Mouse (Mus musculus) kidney, adult 11 months (tissue): ENCODE results near the gene Pla2g10.
"Not testable (repeated sequence)": the region's sequence is repeated elsewhere in the genome, so short reads cannot be mapped to it uniquely, and the experiment has no call there.

Source experiments
- DNase-seq: peaks from one replicate; pipeline ENCODE4 v3.0.0; 2022

The Pla2g10 gene

DNA sequence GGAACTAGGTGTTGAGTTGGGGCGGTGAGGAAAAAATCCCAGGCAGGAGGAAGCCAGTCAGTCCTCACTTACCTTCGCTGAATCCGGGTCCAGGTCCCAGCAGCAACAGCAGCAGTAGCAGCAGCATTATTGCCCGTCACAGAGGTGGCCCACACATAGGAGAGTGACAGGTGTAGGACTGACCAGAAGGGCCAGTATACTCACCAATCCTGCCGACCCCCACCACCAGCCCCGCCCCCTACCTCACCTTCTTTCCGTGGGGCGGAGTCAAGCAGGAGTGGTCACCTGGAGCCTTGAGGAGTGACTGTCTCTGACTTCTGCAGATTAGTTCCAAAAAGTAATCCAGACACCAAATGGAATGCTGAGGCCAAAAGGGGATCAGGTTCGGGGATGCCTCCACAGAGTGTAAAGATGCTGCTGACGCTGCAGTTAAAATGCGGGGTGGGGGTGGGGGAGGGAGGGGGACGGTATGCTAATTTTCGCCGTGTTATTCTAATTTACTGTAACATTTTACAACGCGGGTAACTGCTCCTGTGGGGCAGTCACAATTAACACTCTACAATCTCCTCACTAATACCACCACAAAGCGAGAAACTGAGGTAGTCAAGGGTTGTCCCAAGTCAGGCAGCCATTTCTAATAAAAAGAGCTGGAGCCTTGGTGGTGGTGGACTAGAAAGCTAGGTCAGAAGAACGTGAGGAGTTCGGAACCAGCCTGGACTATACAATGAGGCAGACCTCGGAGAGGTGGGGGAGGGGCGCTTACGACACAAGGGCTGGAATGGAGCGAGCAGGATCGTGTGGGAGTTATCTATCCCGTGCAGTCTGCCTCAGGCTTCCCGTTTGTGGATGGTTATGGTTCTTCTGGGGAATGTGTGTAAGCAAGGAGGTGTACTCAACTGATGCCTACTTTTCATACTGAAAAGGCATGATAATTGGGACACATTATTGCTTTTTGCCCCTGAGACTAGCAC is at the start of gene Pla2g10:
Gene Pla2g10, minus strand, starts transcription at position 699 of the 971 bp plus-strand sequence.
- no peak for DNase-seq

DNA sequence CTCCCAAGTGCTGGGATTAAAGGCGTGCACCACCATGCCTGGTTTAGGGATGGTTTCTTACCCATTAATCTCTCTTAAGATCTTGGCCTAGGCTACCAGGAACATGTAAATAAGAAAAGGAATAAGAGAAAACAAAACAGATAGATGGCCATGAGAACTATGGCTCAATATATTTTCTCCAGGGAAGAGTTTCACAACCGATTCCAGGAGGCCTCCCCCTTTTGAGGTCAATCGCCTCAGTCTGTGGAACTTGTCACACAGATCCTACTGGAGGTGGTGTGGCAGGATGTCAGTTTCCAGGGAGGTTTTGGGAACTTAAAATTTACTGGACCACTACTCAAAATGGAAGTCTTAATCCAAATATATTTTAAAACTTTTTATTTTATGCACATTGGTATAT is 43.9 kb upstream of the Pla2g10 start:
- DNase-seq = not testable (repeated sequence)

DNA sequence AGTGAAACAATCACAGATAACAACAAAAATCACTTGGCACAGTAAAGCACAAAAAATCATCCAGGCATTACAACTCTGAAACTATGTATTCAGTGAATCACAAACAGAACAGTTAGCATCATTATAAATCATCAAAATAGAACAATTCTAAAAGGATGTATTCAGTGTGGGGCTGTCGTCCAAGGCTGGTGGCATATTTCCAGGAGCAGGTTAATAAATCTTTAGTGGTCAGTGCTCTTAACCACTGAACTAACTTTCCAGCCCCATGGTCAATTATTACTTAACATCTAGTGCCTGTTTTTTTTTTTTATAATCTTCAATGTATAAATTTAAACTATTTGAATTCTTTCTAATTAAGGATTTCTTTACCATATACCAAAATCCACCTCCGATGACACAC is 43.2 kb upstream of the Pla2g10 start:
- peak; percentile 40 for DNase-seq

DNA sequence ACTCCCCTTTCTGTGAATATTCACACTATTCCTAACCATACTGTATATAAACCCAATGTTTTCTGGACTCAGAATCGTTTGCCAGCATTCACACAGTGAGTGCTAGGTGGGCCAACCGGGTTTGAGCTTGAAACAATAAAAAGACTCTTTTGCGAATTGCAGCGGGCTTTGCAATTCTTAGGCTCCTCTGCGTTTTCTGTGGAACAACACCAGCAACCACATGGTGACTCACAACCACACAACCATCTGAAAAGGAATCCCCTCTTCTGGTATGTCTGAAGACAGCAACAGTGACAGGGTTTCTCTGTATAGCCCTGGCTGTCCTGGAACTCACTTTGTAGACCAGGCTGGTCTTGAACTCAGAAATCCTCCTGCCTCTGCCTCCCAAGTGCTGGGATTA is 41.3 kb upstream of the Pla2g10 start:
- DNase-seq = not testable (repeated sequence)

DNA sequence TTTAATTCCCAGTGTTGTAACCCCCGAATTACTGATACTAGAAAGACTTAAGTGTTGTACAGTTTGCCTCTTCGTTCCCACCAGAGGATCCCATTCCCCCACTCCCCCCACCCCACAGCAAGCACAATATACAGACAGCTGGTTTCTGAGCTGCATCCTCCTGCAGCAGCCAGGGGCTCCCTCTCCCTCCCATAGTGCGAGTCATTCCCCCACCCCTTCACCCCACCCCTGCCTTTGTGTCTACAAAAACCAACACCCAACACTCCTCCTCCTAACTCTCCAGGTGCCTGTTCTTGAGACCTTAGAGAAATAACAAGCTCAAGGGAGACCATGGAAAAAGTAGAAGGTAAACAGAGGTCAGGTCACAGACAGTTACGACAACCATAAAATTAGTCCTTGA is 40.8 kb upstream of the Pla2g10 start:
- DNase-seq = not testable (repeated sequence)

DNA sequence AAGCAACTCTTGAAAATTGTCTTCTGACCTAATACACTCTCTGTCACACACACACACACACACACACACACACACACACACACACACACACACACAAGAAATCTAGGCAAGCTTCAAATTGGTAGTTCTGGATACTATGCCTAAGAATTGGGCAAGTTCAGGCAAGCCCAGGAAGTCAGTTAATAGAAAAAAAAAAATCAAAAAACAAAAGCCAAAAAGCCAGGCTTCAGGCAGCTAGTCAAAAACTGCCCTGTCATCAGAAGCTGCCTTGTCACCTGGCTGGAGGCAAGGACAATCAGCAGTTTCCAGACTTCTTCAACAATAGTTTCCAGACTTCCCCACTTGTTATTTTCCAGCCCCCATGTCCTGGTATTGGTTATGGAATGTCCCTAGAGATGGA is 35.6 kb upstream of the Pla2g10 start:
- no peak for DNase-seq

DNA sequence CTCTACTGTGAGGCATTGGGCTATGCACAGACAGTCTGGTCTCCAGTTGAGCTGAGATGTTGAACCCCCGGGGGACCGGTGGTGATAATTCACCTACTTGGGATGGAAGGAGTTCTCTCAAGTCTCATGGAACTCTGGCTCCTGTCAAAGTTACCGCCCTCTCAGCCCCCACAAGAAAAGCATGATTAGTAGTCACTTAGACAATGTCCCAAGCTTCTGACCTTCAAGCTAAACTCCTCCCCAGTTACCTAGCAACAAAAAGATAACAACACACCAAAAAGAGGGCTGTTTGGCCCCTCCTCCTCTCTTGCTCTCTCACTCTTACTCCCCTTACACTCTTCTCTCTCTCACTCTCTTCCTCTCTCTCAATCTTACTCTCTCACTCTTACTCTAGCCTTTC is 33.7 kb upstream of the Pla2g10 start:
- no peak for DNase-seq

DNA sequence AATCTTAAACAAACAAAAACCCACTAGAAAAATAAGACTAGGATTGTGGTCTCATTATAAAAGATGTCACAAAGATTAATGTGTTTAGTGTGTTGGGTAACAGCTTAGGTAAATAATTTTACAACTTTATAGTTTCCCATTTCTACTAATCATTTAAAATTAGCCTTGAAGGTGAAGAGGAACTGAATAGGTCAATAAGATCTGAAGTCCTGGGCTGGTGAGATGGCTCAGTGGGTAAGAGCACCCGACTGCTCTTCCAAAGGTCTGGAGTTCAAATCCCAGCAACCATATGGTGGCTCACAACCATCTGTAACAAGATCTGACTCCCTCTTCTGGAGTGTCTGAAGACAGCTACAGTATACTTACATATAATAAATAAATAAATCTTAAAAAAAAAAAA is 32.0 kb upstream of the Pla2g10 start:
- DNase-seq = not testable (repeated sequence)

DNA sequence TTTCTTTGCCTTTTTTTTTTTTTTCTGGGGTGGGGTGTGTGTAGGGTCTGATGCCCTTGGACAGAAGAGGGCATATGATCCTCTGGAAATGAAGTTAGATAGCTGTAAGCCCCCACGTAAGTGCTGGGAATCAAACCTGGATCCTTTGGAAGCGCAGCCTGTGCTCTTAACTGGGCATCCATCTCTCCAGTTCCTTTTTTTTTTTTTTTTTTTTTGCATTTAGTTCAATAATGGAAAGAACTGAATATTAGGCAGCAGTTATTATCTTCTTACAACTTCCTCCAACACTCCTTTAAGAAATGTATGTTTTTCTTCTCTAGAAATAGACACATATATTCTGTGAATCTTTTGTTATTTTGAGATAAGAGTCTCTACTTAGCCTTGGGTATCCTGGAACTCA is 27.0 kb upstream of the Pla2g10 start:
- DNase-seq = no peak

DNA sequence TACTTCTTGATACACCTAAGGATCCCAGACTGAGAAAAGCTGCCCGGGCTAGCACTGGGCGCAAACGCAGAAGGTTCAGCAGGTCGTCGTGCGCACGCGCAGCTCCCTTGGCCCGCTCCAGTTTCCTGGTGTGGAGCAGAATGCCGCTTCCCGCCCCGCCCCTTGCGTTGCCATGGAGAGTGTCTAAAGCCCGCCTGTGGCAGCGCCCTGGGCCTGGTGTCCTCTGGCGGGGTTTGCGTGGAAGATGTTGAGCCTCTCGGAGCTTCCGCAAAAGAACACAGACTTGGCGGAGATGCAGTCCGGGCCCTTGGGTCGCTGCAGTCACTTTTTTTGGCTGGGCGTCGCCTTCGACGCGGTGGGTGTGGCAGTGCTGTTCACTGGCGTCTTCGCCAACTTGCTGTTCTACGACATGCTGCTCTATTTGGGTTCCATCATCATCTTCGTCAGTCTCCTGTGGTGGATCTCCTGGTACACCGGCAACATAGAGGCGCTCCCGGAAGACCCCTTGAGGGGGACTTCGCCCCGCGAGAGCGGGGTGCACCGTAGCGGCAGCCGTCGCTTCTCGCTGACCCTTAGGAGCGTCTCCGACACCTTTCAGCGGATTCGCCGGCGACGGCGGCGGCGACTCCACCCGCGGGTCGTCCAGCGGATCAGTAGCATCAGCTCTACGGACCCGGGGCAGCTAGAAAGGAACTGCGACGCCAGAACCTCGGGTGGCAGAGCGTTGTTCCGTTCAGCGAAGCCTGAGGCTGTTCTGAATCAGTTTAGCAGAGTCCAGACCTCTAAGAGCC is 23.8 kb upstream of the Pla2g10 start:
- DNase-seq = peak; percentile 93

DNA sequence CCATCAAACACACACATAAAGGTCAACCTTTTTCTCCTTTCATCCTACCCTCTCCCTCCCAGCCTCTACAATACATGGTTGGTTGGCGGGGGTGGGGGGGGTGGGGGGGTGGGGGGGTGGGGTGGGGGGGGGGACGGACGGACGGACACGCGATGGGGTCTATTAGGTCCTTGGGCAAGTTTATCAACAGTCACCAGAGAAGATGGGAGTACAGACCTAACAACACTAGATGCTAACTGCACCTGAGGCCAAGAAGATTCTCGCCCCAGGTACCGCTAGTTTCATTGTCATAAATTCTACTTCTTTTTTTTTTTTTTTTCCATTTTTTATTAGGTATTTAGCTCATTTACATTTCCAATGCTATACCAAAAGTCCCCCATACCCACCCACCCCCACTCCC is 23.2 kb upstream of the Pla2g10 start:
- DNase-seq = no peak

DNA sequence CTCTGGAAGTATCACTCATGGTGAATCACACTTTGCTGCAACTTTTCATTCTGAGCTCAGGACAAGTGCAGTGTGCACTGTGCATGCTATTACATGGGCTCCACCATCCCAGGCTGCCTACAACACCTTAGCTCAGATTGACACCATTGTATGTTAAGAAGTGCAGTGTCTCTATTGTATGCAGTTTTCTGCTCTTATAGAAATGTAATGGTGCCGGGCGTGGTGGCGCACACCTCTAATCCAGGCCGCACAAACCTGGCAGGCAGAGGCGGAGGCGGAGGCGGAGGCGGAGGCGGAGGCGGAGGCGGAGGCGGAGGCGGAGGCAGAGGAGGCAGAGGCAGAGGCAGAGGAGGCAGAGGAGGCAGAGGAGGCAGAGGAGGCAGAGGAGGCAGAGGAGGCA is 19.8 kb upstream of the Pla2g10 start:
- no peak for DNase-seq

DNA sequence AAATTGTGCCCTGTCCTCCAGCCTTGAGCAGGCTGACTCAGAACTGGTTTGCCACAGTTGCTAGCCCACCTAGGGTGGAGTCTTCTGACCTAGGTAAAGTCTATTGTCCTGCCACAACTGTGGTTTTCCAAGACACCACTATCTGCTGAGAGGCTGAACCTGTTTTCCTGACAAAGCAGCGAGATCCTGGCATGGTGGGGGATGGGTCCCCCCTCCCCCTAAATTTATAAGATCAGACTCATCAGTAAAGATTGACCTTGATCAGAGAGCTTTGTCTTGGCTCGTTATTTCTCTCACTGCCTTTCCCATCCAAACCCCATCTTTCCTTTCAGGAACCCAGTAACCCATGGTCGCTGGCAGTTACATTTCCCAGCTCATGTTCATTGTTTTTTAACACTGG is 19.2 kb upstream of the Pla2g10 start:
- DNase-seq = no peak

DNA sequence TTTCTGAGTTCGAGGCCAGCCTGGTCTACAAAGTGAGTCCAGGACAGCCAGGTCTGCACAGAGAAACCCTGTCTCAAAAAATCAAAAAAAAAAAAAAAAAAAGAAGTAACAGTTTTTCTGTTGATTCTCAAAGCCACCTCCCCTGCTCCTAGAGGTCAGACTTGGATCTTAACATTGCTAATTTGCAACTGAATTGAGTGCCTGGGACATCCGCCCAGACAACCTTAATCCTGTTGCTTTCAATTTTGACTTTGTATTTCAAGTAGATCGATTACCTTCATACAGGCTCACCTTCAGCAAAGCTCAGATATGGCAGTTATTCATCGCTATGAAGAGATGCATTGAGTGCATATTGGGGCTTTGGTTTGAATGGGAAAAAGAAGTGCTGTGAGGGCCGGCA is 18.5 kb upstream of the Pla2g10 start:
- no peak for DNase-seq

DNA sequence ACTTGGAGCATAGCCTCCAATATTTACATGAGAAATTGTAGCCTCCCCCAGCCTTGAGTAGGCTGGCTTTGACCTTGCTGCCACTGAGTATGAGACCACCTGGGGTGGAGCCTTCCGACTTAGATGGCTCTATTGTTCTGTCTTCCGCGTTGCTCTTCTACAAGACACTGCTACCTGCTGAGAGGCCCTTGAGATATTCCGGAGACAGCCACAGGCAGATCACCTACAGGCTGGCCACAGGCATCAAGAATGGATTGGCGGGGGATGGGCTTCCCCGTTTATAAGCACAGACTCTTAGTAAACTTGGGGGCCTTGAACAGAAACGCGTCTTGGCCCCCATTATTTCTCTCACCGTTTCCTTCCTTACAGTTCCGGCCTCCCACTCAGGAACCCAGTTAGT is 18.0 kb upstream of the Pla2g10 start:
- DNase-seq = not testable (repeated sequence)

DNA sequence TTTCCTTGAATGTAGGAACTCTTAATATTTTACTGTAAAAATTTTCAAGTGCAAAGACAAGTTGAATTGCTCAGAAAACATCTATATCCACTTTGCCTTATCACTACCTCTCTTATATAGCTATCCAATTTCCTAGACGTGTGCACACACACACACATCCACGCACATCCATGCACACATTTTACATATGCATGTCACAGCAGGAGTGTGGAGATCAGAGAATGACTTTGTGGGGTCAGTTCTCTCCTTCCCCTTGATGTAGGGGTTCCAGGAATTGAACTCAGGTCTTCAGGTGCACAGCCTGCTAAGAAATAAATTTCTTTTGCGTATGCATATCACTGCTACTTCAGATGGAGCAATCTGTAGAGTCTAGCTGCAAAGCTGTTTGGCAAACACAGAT is 17.3 kb upstream of the Pla2g10 start:
- DNase-seq = no peak

DNA sequence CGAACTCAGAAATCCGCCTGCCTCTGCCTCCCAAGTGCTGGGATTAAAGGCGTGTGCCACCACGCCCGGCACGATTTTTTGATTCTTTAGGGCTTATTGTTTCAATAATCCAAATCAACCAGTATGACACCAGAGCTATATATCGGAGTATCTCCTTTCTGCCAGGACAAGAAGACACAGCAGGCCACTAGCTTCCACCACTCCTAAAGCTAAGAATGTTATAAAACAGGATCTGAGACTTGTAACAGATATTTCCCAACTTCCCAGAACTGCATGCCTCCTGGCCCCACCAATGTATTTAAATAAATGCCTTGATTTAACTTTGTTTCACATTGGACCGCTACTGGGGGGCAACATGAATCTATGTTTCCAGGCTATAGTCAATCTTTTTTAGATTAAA is 16.9 kb upstream of the Pla2g10 start:
- no peak for DNase-seq

DNA sequence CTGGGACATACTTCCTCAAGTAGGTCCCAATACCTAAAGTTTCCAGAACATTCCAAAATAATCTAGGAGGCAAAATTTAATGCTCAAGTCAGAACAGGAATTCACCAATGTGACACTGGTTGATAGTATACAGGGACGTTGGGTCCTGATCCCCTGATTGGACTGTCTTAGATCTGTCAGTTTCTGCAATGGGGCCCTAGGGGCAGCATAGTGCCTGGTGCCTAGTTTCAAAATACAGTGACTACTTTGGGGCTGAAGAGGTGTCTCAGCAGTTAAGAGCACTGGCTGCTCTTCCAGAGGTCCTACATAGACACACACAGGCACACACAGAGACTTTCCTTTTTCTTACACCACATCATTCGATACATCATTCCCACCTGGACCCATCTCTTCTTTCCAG is 10.1 kb upstream of the Pla2g10 start:
- no peak for DNase-seq

DNA sequence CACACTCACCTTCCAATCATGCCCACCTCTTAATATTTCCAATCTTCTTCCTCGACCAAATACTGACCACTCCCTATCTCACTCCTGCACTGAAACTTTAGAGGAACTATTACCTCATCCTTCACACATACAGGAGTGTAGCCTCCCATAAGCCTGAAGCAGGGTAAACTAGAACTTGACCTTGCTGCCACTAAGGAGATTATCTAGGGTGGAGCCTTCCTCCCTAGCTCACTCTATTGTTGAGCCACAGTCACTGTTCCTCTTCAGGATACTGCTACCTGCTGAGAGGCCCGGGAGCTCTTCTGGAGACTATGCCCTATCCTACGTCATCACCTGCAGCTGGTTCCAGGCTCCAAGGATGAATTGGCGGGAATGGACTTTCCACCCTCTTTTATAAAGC is 8.3 kb upstream of the Pla2g10 start:
- not testable (repeated sequence) for DNase-seq

DNA sequence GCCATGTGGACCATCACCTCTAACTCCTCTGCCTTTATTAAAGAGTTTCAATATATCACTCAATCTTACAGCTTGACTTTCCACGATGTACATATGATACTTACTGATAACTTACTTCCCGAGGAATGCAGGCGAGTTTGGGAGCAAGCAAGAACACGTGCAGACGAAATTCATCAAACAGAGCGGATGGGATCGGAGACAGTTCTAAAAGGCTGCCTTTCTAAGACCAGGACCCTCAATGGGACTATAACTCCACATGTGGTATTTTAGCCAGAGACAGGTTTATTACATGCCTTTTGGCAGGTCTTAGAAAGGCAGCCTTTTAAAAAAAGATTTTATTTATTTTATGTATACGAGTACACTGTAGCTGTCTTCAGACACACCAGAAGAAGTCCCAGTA is 5.2 kb upstream of the Pla2g10 start:
- no peak for DNase-seq

DNA sequence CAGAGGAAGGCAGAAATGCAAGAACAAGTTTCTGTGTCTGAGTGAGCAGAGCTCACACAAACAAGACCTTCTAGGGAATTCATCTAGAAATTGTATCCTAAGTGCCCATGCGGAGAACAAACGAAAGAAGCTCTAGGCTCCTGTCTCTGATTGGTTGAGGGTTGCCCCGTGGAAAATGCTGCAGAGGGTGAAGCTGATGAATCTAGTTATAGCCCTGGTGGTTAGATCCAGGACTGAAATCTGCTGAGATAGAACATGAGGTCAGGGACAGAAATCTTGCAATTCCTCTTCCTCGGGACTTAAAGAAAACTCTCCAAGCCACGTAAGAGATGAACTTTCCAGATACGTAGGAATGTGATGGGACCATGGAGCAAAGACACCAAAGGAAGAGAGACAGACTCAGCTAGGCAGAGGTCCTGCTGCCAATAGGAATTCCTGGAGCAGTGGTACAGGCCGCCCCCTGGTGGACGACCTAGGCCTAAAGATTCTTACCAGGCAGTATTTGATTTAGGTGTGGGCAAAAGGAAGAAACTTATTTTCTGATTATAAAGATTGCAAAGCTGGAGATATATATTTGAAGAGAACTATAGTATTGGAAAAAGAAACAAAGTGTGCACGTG is 2.8 kb upstream of the Pla2g10 start:
- peak; percentile 50 for DNase-seq

DNA sequence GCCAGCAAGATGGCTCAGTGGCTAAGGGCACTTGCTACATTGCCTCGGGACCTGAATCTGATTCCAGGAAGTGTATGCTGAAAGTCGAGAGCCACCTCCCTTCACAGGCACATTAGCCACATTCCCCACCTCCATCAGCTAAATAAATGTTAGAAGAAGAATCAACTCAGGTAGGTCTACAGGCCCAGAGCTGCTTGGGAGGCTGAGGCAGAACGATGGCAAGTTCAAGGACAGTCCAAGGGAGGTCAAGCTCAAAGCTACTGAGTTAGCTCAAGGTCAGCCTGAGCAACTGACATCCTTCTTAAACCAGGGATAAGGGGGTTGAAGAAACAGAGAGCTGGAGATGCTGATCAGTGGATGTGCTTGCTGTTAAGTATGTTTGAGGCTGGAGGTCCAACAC is 2.0 kb upstream of the Pla2g10 start:
- DNase-seq = no peak

DNA sequence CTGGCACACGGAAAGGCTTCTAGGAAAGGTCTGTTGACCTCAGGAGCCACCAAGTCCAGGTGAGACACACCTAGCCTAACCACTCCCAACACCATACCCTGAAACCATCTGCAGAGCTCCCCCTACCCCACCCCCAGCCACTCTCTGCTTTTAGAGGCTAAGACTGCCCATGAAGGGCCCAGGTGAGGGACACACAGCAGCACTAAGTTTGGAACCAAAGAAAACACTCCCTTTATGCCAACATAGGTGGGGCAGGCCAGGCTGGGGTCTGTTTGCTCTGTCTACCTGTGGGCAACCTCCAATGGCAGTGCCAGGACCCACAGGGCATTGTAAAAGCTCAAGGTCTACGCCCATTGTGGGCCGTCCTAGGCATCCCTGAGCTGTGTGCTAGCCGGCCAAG is 1.4 kb downstream of the Pla2g10 start:
- no peak for DNase-seq
